Mouse (Mus musculus) brain, embryonic 14.5 days (tissue): ENCODE measurements around the gene Amh.

Experiments
- CTCF ChIP-seq: fragments of 200-500 bp; IDR thresholded peaks from 2 replicates; pipeline ENCODE4 v1.5.1; 2012; ENCODE audit warnings: inconsistent platforms, mild to moderate bottlenecking, moderate library complexity, borderline replicate concordance; ENCODE audit not compliant: insufficient read depth, insufficient read length; ENCODE audit errors: extremely low read depth
- POLR2A ChIP-seq: fragments of 200-500 bp; IDR thresholded peaks from 2 replicates; pipeline ENCODE4 v1.6.1; 2012; ENCODE audit warnings: mild to moderate bottlenecking, inconsistent platforms, borderline replicate concordance; ENCODE audit not compliant: poor library complexity, insufficient read depth, insufficient read length, severe bottlenecking; ENCODE audit errors: extremely low read depth

GRCm38 (mm10) chr10:80808099-80808984 lies 3.3 kb downstream of the Amh start:
- TF ChIP-seq CTCF (no peak), POLR2A (no peak)
